ENCODE assay signal across 24 mouse cellular contexts in the genomic region with DNA sequence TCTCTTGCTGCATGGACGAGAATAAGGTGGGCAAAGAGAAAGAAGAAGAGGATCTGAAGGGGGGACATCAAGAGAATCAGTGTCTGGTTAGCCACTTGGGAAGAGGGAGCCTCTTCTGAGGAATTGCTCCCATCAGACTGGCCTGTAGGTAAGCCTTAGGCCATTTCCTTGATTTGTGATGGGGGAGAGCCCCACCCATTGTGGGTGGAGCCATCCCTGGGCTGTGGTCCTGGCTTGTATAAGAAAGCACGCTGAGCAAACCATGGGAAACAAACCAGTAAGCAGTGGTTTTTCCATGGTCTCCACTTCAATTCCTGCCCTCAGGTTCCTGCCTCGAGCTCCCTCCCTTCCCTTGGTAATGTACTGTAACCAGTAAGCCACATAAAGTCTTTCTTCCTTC. TPM values are rescaled to one million over a fixed set of nuclear protein-coding genes. Genes with fewer than 3 reads are reported as not detected.
DNase-seq lines count a peak whose midpoint lies in the region; TF ChIP-seq lines count a peak whose summit lies in the region.
"Had no signal": no experiment of that assay in that cellular context is flagged by ENCODE, and none has a peak within 500 bp of the region (broad histone marks: within the 10 kb centered on the region; RNA-seq: fewer than 3 reads in every experiment).

No protein-coding gene starts in this region.

- H3K4me1 ChIP-seq in ES-E14 (ENCODE audit: control insufficient read depth in 2 of 2, insufficient read depth in 2 of 2, low read length in 2 of 2, poor library complexity in 1 of 2): peaks cover 0 to 6% of the 10 kb centered on the region in 2 experiments; a peak in 1 of 4 replicates

- H3K9ac ChIP-seq in ES-E14 (ENCODE audit: insufficient read depth, low read depth, low read length, poor library complexity, severe bottlenecking): no peak overlapping the region

- H3K4me3 ChIP-seq in ES-E14 (ENCODE audit: insufficient read depth in 1 of 2, low read depth in 1 of 2, low read length in 2 of 2, poor library complexity in 1 of 2, severe bottlenecking in 1 of 2): no peak overlapping the region

- H3K27ac ChIP-seq in ES-E14 (ENCODE audit: insufficient read depth, low read depth, low read length, poor library complexity, severe bottlenecking): no peak overlapping the region

- DNase-seq in ES-CJ7 (ENCODE audit: low read depth, low spot score): peak; percentile 43
- DNase-seq in ES-E14 (ENCODE audit: low read depth, low spot score): peak; percentile 35
- DNase-seq in R1 (ENCODE audit: low read depth, low spot score): peak; percentile 50
- peak; percentile 81 for DNase-seq in ZHBTc4 (ENCODE audit: low read depth, low spot score)
- no peak for DNase-seq in frontal cortex, postnatal 10 days (ENCODE audit: low spot score in 2 of 2)
- DNase-seq in cerebellum, postnatal 25 days: no peak
- no peak for DNase-seq in lung, postnatal 36 days
- no peak for DNase-seq in right cerebral cortex, postnatal 25 days
- DNase-seq: adrenal gland, adult 2 months; adrenal gland, adult 8-10 months; adrenal gland, postnatal 10 days; adrenal gland, postnatal 14 days; adrenal gland, postnatal 25 days; adrenal gland, postnatal 36 days; B cell, adult 2 months; cerebellum, adult 11 months; cerebellum, adult 11-12 months; cerebellum, adult 18-20 months; cerebellum, adult 2 months; cerebellum, adult 8-10 months; cerebellum, adult 9-10 months had no signal

- no peaks in the 10 kb centered on the region for H3K9me3 ChIP-seq in ES-E14 (ENCODE audit: control insufficient read depth, insufficient read depth, low read depth, low read length)

- in situ Hi-C loops in ES-E14 (cut with MboI; ENCODE audit: low sequenced_read_pairs in 2 of 2, unreplicated experiment in 2 of 2): no loop called here

- H3K36me3 ChIP-seq in ES-E14 (ENCODE audit: control insufficient read depth, insufficient read depth, low read length, poor library complexity, severe bottlenecking): no peaks in the 10 kb centered on the region
- H3K36me3 ChIP-seq: G1E had no signal

TF ChIP-seq in ES-E14, 5 proteins besides CTCF, POLR2A, EP300 and RAD21:
- TF ChIP-seq ZNF384 (IDR thresholded peaks at IDR 0.05; ENCODE audit: low read depth, low read length) (no peak), CHD2 (IDR thresholded peaks at IDR 0.05; ENCODE audit: low read depth, low read length) (no peak), HCFC1 (IDR thresholded peaks at IDR 0.05; ENCODE audit: borderline replicate concordance, insufficient read depth, low read length) (no peak), MAFK (IDR thresholded peaks at IDR 0.05; ENCODE audit: insufficient read depth, low read depth, low read length) (no peak), ZC3H11A (IDR thresholded peaks at IDR 0.05; ENCODE audit: borderline replicate concordance, low read depth, low read length) (no peak)

RNA-seq across cellular contexts. Expression of a gene that starts 57.7 kb away (rescaled TPM):
- 0.13 and 0.32 TPM in 2 replicates for total RNA-seq in ES-E14 (2012; rRNA removed)
- total RNA-seq: CH12.LX, MEL had no signal

Comparison
In these comparisons a context has a peak if more than half of its experiments do, and no peak if none do; other contexts are left out.
1. DNase-seq: peak in ES-CJ7 (single experiment), ES-E14 (single experiment), R1 (single experiment) and ZHBTc4 (single experiment); none in frontal cortex, postnatal 10 days (0 of 2), cerebellum, postnatal 25 days (0 of 2), lung, postnatal 36 days (single experiment) and right cerebral cortex, postnatal 25 days (single experiment).